Mouse (Mus musculus) stomach, embryonic 14.5 days (tissue): ENCODE data around the gene Olfm2. TPM values are rescaled to one million over a fixed set of nuclear protein-coding genes. Genes with fewer than 3 reads are reported as not detected.
A peak's percentile ranks its signal among the peaks of the same experiment; 100 is the strongest.

Experiments used
- ATAC-seq: fragments of 200-750 bp; cut with Nextera tagmentation; 2 replicates; pipeline ENCODE4 v1.8.0; 2017; ENCODE audit warnings: low read depth, moderate TSS enrichment; ENCODE audit not compliant: insufficient number of reproducible peaks, insufficient read depth, low FRiP score
- H3K27ac ChIP-seq: fragments of 300-500 bp; sonication (generic); 2 replicates; pipeline ENCODE4 v1.5.1; 2014; ENCODE audit warnings: mild to moderate bottlenecking, low read length, moderate library complexity, mixed read lengths
- H3K27me3 ChIP-seq: fragments of 300-500 bp; sonication (generic); 2 replicates; pipeline ENCODE4 v1.6.1; 2014; ENCODE audit warnings: low read length, control low read depth, mixed read lengths; ENCODE audit not compliant: control insufficient read depth, insufficient read depth
- H3K36me3 ChIP-seq: fragments of 300-500 bp; sonication (generic); 2 replicates; pipeline ENCODE4 v1.6.1; 2014; ENCODE audit warnings: mild to moderate bottlenecking, control low read depth, low read length, moderate library complexity, mixed read lengths; ENCODE audit not compliant: control insufficient read depth, insufficient read depth
- H3K4me1 ChIP-seq: fragments of 300-500 bp; sonication (generic); 2 replicates; pipeline ENCODE4 v1.6.1; 2014; ENCODE audit warnings: low read length, control low read depth, mixed read lengths; ENCODE audit not compliant: control insufficient read depth, insufficient read depth
- H3K4me2 ChIP-seq: fragments of 300-500 bp; sonication (generic); replicated peaks from 2 replicates; pipeline ENCODE4 v1.6.1; 2014; ENCODE audit warnings: low read depth, low read length, control low read depth
- H3K4me3 ChIP-seq: fragments of 300-500 bp; sonication (generic); 2 replicates; pipeline ENCODE4 v1.5.1; 2014; ENCODE audit warnings: low read depth, low read length, control low read depth
- H3K9ac ChIP-seq: fragments of 300-500 bp; sonication (generic); replicated peaks from 2 replicates; pipeline ENCODE4 v1.6.1; 2014; ENCODE audit warnings: low read depth, mild to moderate bottlenecking, control low read depth, low read length, moderate library complexity, mixed read lengths
- H3K9me3 ChIP-seq: fragments of 300-500 bp; sonication (generic); 2 replicates; pipeline ENCODE4 v1.6.1; 2016; ENCODE audit warnings: low read depth, low read length, control low read depth; ENCODE audit not compliant: control insufficient read depth
- WGBS: fragments of 180-500 bp; shearing (Covaris S2); extraction: QIAGEN DNeasy Blood & Tissue Kit; methylation state at CpG from one replicate; pipeline ENCODE4 v1.1.7; 2014; 5-methylcytosine and 5-hydroxymethylcytosine counted together
- polyA plus RNA-seq: library from polyadenylated mRNA; unstranded; fragments of >200 nt; fragmentation: Nextera tagmentation; extraction: Ambion mirVana; gene quantifications from 2 replicates; pipeline ENCODE4 v1.2.1, GENCODE M21; 2014

Gene Olfm2
- polyA plus RNA-seq, 1 experiment from 2014 or later = 8.6 TPM

DNA sequence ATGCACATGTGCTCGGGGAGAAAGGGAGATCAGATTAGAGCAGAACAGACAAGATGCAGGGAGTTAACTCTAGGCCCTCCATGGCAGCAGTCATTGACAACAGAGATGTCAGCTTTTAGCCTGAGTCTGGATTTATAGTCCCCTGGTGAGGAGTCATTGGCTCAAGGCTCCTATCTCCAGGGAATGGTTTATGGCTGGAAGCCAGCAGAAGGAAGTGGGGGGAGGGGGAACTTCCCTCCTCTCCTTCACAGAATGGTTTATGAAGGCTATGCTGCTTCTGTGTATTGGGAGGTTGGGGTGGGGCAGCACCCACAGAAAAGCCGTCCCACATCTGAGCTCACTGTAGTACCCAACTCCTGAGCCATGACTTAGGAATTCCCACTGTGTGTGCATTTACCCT lies 24.6 kb downstream of the Olfm2 start:
- peak; percentile 42; the same call in 1 of the 2 replicates for ATAC-seq
- WGBS = 48% methylated on average over 2 of the region's 2 CpGs
- peaks cover 7% of the 10 kb centered on the region; the same call in 1 of the 2 replicates for H3K4me1 ChIP-seq

DNA sequence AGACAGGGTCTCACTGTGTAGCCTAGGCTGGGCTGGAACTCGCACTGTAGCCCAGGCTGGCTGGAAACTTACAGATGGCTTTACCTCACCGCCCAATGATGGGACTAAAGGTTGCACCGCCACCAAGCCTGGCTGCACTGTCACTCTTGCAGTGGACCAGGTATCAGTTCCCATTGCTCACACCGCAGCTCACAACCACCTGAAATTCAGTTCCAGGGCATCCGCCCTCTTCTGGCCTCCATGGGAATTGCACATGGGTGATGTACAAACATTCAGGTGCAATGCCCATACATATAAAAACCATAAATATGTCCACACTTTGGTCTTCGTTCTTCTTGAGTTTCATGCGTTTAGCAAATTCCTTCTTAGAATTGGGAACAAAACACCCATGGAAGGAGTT lies 30.8 kb downstream of the Olfm2 start:
- Histone ChIP-seq H3K4me1 (no peaks in the 10 kb centered on the region), H3K4me2 (no peak overlapping the region), H3K9ac (no peak overlapping the region), H3K27me3 (no peaks in the 10 kb centered on the region), H3K9me3 (no peaks in the 10 kb centered on the region), H3K4me3 (no peak overlapping the region), H3K36me3 (no peaks in the 10 kb centered on the region), H3K27ac (no peak overlapping the region)
- ATAC-seq = no peak
- 72% methylated on average over 7 of the region's 7 CpGs for WGBS

More for the DNA sequence above, 24.6 kb downstream of the Olfm2 start:
- Histone ChIP-seq H3K9me3 (no peaks in the 10 kb centered on the region), H3K36me3 (no peaks in the 10 kb centered on the region), H3K4me3 (no peak overlapping the region), H3K4me2 (no peak overlapping the region), H3K27ac (no peak overlapping the region), H3K27me3 (peaks cover 13% of the 10 kb centered on the region), H3K9ac (no peak overlapping the region)

DNA sequence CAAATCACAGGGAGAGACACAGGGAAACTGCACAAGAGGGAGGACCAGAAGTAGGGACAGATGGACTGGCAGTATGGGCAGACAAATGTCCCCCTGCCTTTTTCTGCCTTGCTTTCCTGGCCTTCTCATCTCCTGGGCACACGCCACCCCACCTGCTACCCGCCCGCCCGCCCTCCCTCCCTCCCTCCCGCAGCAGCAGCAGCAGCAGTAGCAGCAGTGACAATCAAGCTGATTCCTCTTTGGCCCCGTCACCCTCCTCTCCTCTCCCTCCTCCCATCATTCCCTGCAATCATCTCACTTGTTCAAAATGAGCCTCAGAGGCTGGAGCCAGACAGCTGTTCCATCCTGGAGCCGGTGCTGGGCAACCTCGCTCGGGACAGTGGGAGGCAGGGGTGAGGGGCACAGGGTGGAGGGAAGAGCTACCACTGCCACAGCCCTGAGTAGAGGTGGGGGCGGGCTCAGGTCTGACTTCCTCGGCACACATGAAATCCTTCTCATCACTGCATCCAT lies 32.6 kb downstream of the Olfm2 start:
- H3K27me3 ChIP-seq = no peaks in the 10 kb centered on the region
- no peaks in the 10 kb centered on the region for H3K4me1 ChIP-seq
- H3K4me3 ChIP-seq = no peak overlapping the region
- H3K27ac ChIP-seq = no peak overlapping the region
- no peaks in the 10 kb centered on the region for H3K36me3 ChIP-seq
- no peak overlapping the region for H3K4me2 ChIP-seq
- H3K9me3 ChIP-seq = no peaks in the 10 kb centered on the region
- peak; percentile 56; the same call in 1 of the 2 replicates for ATAC-seq
- WGBS = 31% methylated on average over 6 of the region's 11 CpGs
- no peak overlapping the region for H3K9ac ChIP-seq

DNA sequence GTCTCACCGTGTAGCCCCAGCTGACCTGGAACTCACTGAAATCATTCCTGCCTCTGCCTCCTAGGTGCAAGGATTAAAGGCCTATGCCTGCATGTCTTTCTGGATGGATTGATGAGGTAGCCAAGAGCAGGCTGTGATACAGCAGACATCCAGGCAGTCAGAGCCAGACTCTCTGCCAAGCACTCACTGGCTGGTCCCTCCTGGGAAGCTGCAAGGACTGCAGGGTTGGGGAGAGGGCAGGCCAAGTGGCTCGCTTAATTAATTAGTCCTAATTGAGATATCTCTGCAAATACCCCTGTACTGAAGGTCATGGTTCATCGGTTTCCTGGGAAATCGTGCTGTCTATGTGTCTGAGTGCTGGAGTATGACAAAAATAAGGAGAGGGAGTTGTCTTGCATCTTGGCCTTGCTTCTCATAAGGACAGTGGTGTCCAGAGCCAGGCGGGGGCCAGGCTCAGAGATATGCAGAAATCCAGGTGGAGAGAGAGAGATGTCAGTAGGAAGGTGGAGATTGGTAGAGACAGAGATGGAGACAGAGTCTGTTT lies 33.1 kb downstream of the Olfm2 start:
- WGBS = 72% methylated on average over 5 of the region's 5 CpGs
- Histone ChIP-seq H3K36me3 (no peaks in the 10 kb centered on the region), H3K4me1 (no peaks in the 10 kb centered on the region), H3K27ac (no peak overlapping the region), H3K27me3 (no peaks in the 10 kb centered on the region), H3K9ac (no peak overlapping the region), H3K9me3 (no peaks in the 10 kb centered on the region), H3K4me2 (no peak overlapping the region), H3K4me3 (no peak overlapping the region)
- no peak for ATAC-seq

DNA sequence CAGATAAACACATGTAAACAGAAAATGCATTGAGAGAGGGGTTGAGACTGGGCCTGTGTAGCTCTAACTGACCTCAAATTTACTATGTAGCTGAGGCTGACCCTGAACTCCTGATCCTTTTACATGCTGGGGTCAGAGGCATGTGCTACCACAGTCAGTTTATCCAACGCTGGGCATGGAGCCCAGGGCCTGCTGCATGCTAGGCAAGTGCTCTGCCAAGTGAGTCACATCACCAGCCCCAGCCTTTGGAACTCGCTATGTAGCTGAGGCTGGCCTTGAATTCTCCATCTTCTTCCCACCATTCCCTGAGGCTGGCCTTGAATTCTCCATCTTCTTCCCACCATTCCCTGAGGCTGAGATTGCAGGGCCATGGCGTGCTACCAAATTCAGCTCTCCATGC lies 35.7 kb downstream of the Olfm2 start:
- Histone ChIP-seq H3K4me1 (no peaks in the 10 kb centered on the region), H3K4me2 (no peak overlapping the region), H3K27ac (no peak overlapping the region), H3K4me3 (no peak overlapping the region), H3K27me3 (no peaks in the 10 kb centered on the region), H3K36me3 (no peaks in the 10 kb centered on the region), H3K9ac (no peak overlapping the region), H3K9me3 (no peaks in the 10 kb centered on the region)
- ATAC-seq = no peak
- WGBS = 80% methylated on average over 3 of the region's 3 CpGs

DNA sequence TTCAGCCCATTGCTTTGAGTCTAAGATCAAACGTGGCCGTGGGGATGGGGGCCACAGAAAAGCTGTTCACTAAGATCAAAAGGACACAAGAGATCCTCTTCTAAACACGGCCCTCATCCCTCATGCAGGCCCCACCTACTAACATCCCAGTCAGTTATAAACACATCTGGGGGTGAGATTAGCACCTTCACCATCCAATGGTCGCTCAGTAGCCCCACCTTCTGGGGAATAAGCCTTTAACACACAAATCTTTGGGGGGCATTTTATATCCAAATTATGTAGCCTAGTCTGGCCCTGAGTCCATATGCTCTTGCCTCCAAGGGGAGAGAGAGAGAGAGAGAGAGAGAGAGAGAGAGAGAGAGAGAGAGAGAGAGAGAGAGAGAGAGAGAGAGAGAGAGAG lies 40.2 kb downstream of the Olfm2 start:
- no peaks in the 10 kb centered on the region for H3K27me3 ChIP-seq
- no peak overlapping the region for H3K4me2 ChIP-seq
- 25% methylated on average over 4 of the region's 4 CpGs for WGBS
- no peak overlapping the region for H3K27ac ChIP-seq
- H3K9me3 ChIP-seq = no peaks in the 10 kb centered on the region
- no peak overlapping the region for H3K9ac ChIP-seq
- H3K4me3 ChIP-seq = no peak overlapping the region
- ATAC-seq = no peak
- no peaks in the 10 kb centered on the region for H3K4me1 ChIP-seq
- no peaks in the 10 kb centered on the region for H3K36me3 ChIP-seq

DNA sequence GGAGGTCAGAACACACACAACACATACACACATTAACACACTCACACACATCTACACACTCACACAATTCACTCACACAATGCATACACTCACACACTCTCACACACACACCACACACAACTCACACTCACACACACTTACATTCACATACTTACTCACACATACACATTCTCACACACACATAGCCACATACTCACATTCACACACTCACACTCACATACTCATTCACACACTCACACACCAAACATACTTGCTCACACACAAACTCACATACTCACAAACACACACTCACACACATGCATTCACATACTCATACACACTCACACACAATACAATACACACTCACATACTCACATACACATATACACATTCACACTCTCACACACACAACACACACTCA lies 40.7 kb downstream of the Olfm2 start:
- Histone ChIP-seq H3K9ac (no peak overlapping the region), H3K4me2 (no peak overlapping the region)
- no peak for ATAC-seq

DNA sequence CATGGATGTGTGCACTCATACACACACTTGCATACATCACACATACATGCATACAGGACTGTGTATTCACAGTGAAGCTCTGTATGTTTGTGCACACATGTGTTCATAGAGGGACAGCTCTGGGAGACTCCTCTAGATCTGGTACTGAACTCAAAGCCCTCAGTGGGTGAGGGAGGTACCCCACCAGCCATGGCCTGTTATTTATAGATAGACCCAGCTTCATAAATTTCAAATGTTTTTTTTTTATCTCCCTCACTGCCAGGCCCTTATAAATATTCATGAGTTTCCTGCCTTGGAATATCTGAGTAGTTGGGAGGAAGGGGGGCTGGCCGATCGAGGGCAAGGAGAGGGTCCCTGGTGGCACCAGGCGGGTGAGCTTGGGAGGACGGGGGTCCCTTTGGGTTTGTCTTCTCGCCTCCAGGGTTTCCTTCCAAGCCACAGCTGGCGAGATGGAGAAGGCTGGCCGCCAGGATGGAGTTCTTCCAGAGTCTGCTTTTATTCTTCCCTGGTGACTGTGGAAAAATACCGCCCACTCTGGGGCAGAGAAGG lies 42.2 kb downstream of the Olfm2 start:
- no peak for ATAC-seq
- 73% methylated on average over 8 of the region's 8 CpGs for WGBS
- no peaks in the 10 kb centered on the region for H3K36me3 ChIP-seq
- no peaks in the 10 kb centered on the region for H3K27me3 ChIP-seq
- H3K9me3 ChIP-seq = no peaks in the 10 kb centered on the region
- no peak overlapping the region for H3K27ac ChIP-seq
- H3K4me1 ChIP-seq = no peaks in the 10 kb centered on the region
- no peak overlapping the region for H3K4me3 ChIP-seq
- no peak overlapping the region for H3K4me2 ChIP-seq
- no peak overlapping the region for H3K9ac ChIP-seq

More for the DNA sequence above, 40.7 kb downstream of the Olfm2 start:
- H3K27me3 ChIP-seq = no peaks in the 10 kb centered on the region
- H3K27ac ChIP-seq = no peak overlapping the region
- no peaks in the 10 kb centered on the region for H3K9me3 ChIP-seq
- H3K36me3 ChIP-seq = no peaks in the 10 kb centered on the region
- H3K4me3 ChIP-seq = no peak overlapping the region
- no peaks in the 10 kb centered on the region for H3K4me1 ChIP-seq

DNA sequence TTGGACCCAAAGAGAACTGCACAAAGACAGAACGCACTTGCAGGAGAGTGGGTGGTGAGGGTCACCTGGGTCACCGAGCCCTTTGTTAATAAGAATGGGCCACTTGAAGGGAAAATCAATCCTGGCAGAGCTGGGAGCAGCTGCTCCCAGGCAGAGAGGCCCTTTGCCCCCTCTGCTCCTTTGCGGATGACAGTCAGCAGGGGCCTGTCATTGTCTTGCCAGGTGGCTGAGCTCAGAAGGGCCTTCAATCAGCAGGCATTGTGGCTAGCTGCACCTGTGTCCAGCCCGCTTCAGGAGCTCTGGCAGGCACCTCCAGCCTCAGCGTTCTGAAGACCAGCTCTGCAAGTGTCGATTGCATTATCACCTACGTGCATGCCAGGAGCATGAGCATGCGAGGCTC lies 48.7 kb downstream of the Olfm2 start:
- ATAC-seq = no peak
- H3K9me3 ChIP-seq = no peaks in the 10 kb centered on the region
- 0 out of 2 replicates have a peak, but pooled peaks cover 3% of the 10 kb centered on the region for H3K27me3 ChIP-seq
- no peak overlapping the region for H3K27ac ChIP-seq
- no peak overlapping the region for H3K4me3 ChIP-seq
- no peak overlapping the region for H3K9ac ChIP-seq
- H3K4me2 ChIP-seq = no peak overlapping the region
- no peaks in the 10 kb centered on the region for H3K4me1 ChIP-seq
- H3K36me3 ChIP-seq = no peaks in the 10 kb centered on the region
- WGBS = 22% methylated on average over 8 of the region's 8 CpGs
